Comparison of ENCODE assay signal across 18 mouse cellular contexts in genomic region chr19:40809858-40810257, GRCm38 (mm10). TPM values are rescaled to one million over a fixed set of nuclear protein-coding genes. Genes with fewer than 3 reads are reported as not detected.
DNase-seq lines count a peak whose midpoint lies in the region; ATAC-seq and TF ChIP-seq lines count a peak whose summit lies in the region.
"Had no signal": no experiment of that assay in that cellular context is flagged by ENCODE, and none has a peak within 500 bp of the region (broad histone marks: within the 10 kb centered on the region; RNA-seq: fewer than 3 reads in every experiment).

No protein-coding gene starts in this region.

- no peak for TF ChIP-seq CTCF in lung, postnatal 0 days (IDR thresholded peaks at IDR 0.05)

- H3K9ac ChIP-seq in lung, postnatal 0 days (replicated peaks; ENCODE audit: low read depth) = no peak overlapping the region
- H3K9ac ChIP-seq: lung, embryonic 15.5 days had no signal

- H3K27me3 ChIP-seq in lung, postnatal 0 days (replicated peaks; ENCODE audit: insufficient read depth, low read length) = no peaks in the 10 kb centered on the region
- H3K27me3 ChIP-seq: lung, embryonic 15.5 days had no signal

- H3K36me3 ChIP-seq in lung, postnatal 0 days (ENCODE audit: insufficient read depth, low read length) = no peaks in the 10 kb centered on the region
- H3K36me3 ChIP-seq: lung, embryonic 15.5 days; midbrain, embryonic 10.5 days had no signal

- TF ChIP-seq EP300 in lung, postnatal 0 days (IDR thresholded peaks at IDR 0.05) = no peak

- peak; percentile 43 for DNase-seq in lung, postnatal 0 days (ENCODE audit: low spot score)
- no peak for DNase-seq in lung, adult 18-20 months
- peak; percentile 35 for DNase-seq in R1 (ENCODE audit: low read depth, low spot score)
- DNase-seq in thymus, postnatal 10 days (ENCODE audit: low spot score in 2 of 2) = peak; percentile 39 to 44
- no peak for DNase-seq in frontal cortex, adult 2 months (ENCODE audit: extremely low spot score in 1 of 2, low spot score in 1 of 2)
- DNase-seq in ovary, adult 18-20 months (ENCODE audit: low spot score) = no peak
- no peak for DNase-seq in embryo, embryonic 10 days (ENCODE audit: low spot score)
- DNase-seq: adrenal gland, postnatal 10 days; cerebellum, adult 9-10 months; heart, adult 18-20 months; heart, postnatal 10 days; right cerebral cortex, postnatal 4 days had no signal

- no peaks in the 10 kb centered on the region for H3K9me3 ChIP-seq in lung, postnatal 0 days (ENCODE audit: low read length)
- H3K9me3 ChIP-seq: lung, embryonic 15.5 days; midbrain, embryonic 10.5 days had no signal

- ATAC-seq in lung, postnatal 0 days = peak; percentile 67; the same call in 1 of the 2 replicates
- ATAC-seq in inflammation-experienced regulatory T-cells, adult 6 months = peak; percentile 85
- ATAC-seq: hindbrain, embryonic 16.5 days; Patski had no signal

- WGBS in lung, postnatal 0 days = 64% methylated on average over 7 of the region's 7 CpGs

- no peaks in the 10 kb centered on the region for H3K4me1 ChIP-seq in lung, postnatal 0 days (ENCODE audit: insufficient read depth, low read depth, low read length)
- H3K4me1 ChIP-seq: lung, embryonic 15.5 days had no signal

- no peak overlapping the region for H3K4me2 ChIP-seq in lung, postnatal 0 days (replicated peaks; ENCODE audit: low read depth, low read length)
- H3K4me2 ChIP-seq: lung, embryonic 15.5 days had no signal

- H3K27ac ChIP-seq in lung, postnatal 0 days (ENCODE audit: low read length) = no peak overlapping the region
- H3K27ac ChIP-seq: lung, embryonic 15.5 days; midbrain, embryonic 10.5 days had no signal

- no peak overlapping the region for H3K4me3 ChIP-seq in lung, postnatal 0 days (ENCODE audit: low read depth, low read length)
- H3K4me3 ChIP-seq: lung, embryonic 15.5 days; midbrain, embryonic 10.5 days; myocyte had no signal

RNA-seq across cellular contexts. Expression of gene Ccnj, which starts 21.2 kb away (rescaled TPM):
- 12.7 and 14.8 TPM in 2 replicates for polyA plus RNA-seq in lung, postnatal 0 days (2015; fragmentation: Nextera tagmentation; extraction: Ambion mirVana)
- polyA plus RNA-seq in inflammation-experienced regulatory T-cells, adult 6 months (2017; shearing (Covaris generic)) = 1 to 10 TPM; 2.7 to 5.1 (median 4.8) TPM
- 8.1 and 9.3 TPM in 2 replicates for polyA plus RNA-seq in frontal cortex, adult 2 months (2012; rRNA removed)

Comparison
In these comparisons a context has a peak if more than half of its experiments do, and no peak if none do; other contexts are left out.
1. DNase-seq: peak in lung, postnatal 0 days (single experiment), R1 (single experiment) and thymus, postnatal 10 days (2 of 2); none in lung, adult 18-20 months (0 of 2), frontal cortex, adult 2 months (0 of 2), ovary, adult 18-20 months (single experiment) and embryo, embryonic 10 days (single experiment).